Mouse (Mus musculus) T-cell, adult 2 months (primary cell): ENCODE data around the gene Gon7.

Source experiments
- DNase-seq: peaks from one replicate; pipeline ENCODE4 v3.0.0; 2022; ENCODE audit warnings: low spot score

Gene Gon7

DNA sequence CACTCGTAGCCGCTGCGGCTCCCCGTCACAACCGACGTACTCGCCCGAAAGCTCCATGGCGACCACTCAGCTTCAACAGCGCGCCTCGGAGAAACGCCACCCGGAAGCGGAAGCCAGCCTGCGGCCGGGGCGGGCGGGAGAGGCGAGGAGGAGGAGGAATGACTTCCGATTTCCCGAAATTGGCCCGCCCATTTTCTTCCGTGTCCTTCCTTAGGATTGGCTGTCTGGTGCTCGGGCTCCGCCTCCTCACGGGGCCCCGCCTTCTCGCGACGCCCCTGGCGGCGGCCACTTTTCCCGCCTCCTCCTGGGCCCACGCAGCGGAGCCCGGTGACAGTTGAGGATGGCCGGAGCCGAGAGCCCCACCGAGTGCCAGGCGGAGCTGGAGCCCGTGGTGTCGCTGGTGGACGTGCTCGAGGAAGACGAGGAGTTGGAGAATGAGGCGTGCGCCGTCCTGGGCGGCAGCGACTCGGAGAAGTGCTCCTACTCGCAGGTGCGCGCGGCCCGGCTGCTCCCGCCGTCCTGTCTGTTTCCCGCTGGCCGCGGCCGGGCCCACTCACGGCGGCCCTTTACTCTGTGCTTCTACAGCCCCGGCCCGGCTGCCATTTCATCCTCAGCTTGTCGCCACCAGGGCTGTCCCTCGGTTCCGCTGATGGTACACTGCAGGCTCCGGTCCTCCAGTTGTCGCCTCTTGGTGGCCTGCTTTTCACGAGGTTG, at the start of gene Gon7, which contains the start of the genes Gm28051 and Ubr7:
Gon7 (minus strand) TSS at position 115 of the 714 bp plus-strand sequence.
Gm28051 (minus strand) TSS at position 77 of the 714 bp plus-strand sequence.
Ubr7 (plus strand) TSS at position 279 of the 714 bp plus-strand sequence.
- DNase-seq: peak; percentile 95

DNA sequence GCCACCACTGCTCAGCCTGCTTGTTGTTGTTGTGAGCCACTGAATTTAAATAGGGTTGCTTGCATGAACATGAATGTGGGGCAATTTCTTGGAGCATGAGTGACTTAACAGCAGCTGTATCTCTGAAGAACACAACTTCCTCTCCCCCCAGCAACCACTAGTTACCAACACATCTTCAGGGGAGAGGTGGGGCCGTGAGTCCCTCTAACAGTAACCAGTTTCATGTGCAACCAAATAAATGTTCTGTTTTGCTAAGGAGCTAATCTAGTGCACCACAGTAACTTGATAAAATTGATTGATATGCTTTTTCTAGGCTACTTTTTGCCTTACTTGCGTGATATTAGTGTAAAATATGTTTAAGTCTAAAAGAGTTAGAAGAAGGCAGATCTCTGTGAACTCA, 41.9 kb upstream of the Gon7 start:
- DNase-seq: no peak

DNA sequence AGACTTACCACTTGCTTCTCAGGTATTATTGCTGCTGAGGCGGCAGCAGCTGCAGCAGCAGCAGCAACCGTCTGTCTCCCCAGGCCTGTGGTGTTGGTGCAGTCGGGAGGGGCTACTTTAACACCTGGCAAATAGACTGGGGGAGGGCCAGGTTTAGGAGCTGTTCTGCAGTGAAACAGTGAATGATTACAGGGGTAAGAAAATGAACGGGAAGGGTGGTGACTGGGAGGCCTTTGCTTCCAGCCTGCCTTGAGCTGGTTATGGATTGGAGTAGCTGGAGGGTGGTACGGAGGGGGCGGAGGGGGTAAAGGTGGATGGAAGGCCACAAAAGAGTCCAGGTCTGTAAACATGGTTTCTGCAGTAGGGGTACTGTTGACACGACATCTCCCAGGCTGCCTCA, 30.3 kb upstream of the Gon7 start:
- DNase-seq: no peak

DNA sequence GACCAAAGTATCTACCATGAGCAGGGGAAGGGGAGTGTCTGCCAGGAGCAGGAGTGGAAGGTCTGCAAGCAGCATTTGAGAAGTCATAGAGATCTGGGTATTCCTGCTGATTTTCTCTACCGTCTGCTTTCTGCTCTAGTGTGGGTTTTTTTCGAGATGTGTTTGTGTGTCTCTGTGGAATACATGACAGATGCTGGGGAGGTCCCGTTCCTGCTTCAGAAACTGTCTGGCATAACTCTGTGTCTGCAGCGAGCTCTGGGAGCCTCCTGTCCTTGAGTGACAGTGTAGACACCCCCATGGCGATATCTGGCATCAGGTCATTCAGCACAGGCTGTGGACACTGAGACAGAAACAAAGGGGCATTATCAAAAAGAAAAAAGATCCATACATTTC, 28.0 kb upstream of the Gon7 start:
- DNase-seq: no peak

DNA sequence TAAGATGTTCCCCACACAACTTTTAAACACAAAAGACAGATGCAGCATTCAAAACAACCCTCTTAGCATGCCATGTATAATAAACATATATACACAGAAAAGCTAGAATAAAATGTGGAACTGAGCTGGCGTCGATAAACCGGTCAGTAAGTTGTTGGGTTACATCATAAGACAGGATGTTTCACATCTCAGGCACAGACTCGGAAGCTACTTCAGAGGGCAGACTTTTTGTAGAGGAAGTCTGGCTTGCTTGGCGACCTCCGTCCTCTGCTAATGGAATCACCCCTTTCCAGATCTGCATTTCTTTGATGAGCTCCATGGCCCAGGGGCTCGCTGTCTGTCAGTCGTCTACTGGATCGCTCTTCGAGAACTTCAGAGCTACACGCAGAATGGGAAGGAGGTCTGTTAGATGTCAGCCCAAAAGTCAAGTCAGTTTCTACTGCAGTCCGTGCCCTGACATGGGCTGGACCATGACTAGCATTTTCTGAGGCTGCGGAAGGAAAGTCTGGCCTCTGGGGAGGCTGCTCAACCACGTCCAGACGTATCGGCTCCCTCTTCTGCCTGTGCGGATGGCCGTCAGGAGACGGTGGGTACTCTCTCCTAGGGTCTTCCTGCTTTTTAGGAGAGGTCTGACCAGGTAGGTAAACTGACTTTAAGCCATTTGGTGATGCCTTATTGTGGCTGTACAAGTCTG, 27.4 kb upstream of the Gon7 start:
- no peak for DNase-seq

DNA sequence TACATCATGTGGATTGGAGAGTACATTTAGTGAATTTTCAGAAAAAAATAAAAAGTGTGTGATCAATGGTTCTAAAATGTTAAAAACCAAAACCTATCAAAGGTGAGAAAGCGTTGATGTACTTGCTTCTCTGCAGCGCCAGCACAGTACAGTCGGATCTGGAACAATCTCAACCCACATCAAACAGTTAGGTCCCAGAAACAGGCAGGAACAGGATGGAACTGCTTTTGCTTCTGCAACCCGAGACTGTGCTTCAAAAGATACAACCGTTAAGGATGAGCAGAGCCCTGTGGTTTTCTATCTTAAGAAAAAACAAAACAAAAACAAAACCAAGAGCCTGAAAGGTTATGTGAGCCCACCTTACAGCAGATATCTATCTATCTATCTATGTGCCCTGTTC, 25.2 kb upstream of the Gon7 start:
- peak; percentile 57 for DNase-seq

DNA sequence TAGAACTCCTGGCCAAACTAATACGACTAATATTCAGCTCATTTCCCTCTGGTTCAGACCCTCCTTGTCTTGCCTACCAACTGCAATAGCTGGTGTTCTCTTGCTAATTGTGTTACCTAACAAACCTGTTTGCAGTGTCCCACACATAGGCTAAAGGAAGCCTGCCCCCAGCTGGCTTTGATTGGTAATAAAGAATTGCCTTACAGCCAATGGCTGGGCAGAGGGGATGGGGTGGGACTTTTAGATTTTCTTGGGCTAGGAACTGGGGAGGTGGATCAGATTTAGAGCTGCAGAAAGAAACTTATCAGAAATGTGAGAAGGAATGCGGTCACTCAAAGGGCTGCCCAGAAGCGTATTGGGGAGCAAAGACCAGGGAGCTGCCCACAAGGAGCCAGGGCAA, 21.8 kb upstream of the Gon7 start:
- no peak for DNase-seq

DNA sequence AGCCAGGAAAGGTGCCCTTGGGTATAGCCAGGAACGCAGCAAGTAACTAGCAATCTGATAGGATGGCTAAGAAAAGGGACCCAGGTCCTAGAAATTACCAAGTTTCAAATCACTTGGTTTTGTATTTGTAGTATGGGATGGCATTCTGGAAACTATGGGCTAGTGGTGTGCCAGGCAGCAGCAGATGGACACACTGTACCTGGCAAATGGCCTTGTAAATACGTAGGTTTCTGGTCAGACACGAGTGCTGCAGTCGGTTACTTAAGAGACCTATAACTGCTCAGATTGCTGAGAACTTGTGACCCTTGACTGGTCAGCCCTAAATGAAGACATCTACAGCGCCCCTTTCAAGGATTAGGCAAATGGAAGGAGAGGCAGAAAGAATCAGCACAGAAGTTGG, 20.5 kb upstream of the Gon7 start:
- DNase-seq: no peak

DNA sequence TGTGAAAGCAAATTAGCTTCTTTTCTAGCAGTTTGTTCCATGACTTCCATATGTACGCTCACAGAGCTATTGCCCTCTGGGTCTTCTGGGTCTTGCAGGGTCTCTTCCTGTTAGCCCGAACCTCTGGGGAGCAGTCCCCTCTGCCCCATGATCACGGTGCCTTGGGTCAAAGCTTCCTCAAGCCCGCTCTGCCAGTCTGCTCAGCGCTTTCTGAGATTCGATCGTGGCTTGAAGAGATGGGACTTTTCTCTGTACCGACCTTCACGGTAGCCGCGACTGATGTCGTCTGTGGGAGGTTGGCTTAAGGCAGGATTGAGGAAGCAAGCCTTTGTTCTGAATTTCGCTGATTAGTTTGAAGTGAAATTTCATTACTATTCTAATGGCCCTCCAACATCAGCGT, 18.4 kb upstream of the Gon7 start:
- no peak for DNase-seq

DNA sequence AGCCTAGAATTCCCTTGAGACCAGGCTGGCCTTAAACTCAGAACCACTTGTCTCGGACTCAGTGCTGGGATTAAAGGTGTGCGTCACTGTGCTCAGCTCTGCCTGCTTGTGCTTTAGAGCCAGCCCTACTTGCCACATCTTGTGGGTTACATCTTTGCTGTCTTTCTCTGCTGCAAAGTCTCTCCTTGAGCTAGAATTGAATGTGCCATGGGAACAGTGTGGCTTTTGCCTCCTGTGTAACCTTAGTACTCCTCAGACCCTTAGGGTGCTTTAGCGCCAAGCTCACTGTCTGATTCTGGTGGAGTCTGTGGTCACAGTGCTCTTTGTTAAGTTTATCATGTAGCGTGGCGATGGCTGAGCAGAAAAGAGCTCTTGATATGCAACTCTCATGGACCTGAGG, 15.1 kb upstream of the Gon7 start:
- no peak for DNase-seq

DNA sequence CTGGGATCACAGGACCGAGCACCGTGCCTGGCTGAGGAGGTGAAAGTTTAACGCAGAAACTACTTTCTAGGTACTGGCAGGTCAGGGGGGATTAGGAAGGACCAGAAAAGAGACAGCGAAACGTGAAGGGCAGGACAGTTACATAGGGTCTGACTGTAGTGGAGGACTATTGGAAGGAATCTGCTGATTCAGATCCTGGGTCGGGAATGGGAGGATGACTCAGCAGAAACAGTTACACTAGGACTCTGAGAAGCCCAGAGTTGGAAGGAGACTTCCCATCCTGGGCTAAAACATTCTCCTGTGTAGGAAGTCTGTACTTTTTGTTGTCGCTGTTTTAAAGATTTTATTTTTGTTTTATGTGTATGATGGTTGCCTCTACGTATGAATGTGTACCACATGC, 14.0 kb upstream of the Gon7 start:
- DNase-seq: no peak

DNA sequence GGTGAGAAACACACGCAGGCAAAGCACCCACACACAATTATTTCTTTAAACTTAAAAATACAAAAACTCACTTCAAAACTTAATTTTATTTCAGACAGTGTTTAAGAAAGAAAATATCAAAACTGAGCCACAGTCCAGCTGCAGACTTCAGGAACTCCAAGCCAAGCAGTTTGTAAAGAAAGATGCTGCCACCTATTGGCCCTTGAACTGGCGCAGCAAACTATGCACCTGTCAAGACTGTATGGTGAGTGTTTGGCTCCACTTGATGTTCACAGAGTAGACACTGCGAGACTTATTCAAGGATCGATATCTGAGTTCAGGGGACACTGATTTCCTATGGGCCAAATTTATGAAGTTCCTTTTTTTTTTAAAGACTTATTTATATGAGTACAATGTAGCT, 11.4 kb upstream of the Gon7 start:
- peak; percentile 9 for DNase-seq

DNA sequence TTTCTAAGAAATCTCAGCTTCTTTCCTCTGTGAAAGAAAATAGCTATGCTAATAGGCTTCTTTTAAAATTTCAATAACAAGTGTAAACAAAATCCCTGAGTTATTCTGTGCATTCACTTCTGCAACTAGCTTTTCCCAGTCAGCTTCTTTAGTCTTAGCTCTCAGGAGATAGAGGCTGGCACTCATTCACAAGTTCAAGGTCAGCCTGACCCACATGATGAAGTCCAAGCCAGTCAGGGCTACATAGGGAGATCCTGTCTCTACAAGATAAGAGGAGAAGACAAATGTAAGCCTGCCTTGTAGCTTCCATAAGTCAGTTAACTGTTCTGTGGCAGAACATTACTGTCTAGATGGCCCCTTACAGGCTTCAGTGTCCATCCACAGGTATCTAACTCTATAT, 6.1 kb upstream of the Gon7 start:
- DNase-seq: no peak

DNA sequence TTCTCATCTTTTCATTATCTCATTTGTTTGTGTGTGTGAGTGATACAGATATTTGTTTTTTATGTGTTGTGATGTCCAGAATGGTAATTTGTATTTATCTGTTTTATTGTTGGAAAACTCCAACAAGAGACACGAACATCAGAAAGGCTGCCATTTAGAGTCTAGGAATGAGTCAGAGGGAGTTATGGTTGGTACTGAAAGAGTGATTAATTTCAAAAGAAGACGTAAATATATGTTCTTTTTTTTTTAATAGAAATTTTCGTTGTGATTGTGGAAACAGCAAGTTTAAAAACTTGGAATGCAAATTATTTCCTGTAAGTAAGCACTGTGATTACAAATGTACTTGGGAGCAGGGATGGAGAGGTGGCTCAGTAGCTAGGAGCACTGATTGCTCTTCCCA, 4.1 kb upstream of the Gon7 start:
- DNase-seq: no peak

DNA sequence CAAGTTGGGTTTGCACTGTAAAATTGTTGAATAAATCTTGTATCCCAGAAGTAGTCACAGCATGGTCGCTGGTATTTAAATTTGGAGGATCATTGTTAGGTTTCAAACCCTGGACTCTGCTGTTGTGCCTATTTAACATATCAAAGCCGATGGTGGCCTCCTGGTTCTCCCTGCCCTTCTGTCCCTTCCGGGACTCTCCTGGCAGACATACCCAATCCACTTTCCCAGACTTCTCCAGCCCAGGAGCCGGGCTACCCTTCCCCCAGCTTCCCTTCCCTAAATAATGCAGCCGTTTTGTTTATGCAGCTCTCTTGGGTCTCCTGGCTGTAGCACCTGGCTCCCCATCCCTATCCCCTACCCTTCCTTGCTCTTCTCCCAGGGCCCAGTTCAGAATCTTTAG, 1.3 kb upstream of the Gon7 start:
- DNase-seq: no peak

DNA sequence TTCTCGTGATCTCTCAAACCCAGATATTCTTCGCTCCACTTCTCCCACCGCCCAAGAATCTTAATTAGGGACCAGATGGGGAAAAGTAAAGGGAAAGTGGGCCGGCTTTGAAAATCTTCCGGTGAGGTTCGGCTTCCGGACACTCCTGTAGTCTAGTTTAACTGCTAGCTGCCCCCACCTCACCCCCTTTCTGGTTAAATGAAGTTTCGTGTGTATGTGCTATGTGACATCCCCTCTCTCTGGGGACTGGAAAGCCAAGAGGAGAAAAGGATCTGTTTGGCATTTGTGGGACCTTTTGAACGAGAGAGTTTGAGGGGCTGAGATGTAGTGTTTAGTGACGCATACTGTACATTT, 777 bp upstream of the Gon7 start, which contains the start of gene Gm20604:
Gm20604 (minus strand) TSS at position 270 of the 354 bp plus-strand sequence.
- no peak for DNase-seq

DNA sequence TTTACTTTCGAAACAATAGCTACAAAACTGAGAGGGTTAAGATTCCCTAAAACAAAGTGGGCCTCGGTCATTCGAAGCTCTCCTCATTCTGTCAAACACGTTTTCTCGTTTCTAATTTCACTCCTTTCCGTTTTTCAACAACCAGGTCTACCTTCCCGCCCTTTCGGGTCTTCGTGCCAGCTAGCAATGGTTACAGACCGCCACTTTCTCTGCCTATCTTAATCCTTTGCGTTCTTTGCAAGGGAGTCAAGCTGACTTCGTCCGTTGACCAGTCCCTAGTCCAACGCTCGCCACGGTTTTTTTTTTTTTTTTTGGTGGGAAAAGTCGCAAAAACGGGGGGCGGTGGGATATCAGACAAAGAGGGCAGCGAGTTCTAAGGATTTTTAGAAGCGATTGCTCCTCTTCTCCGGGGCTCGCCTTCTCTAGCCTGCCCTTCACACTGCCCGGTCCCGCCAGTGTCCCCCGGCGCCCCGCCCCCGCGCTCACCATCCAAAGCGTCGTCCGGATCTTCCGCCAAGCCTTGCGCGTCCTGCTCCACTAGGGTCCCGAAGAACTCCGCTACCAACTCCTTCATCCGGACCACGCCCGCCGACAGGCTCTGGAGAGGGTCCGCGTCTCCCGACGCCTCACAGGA, 431 bp downstream of the Gon7 start:
- peak; percentile 8 for DNase-seq

DNA sequence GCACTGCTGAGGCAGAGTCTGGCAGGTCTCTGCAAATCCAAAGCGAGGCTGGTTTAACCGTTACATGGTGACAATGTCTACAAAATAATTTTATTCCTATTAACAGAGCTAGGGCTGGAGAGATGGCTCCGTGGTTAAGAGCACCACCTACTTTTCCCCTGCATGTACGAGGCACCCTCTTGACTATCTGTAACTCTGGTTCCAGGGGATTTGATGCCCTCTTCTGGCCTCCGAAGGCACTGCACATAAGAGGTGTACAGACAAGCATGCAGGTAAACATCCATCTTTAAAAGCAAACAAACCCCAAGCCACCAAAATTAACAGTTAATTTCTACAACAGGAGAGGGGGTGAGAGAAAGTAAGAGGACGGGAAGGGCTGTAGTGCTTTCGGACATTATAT, 1.3 kb downstream of the Gon7 start:
- DNase-seq: peak; percentile 69

DNA sequence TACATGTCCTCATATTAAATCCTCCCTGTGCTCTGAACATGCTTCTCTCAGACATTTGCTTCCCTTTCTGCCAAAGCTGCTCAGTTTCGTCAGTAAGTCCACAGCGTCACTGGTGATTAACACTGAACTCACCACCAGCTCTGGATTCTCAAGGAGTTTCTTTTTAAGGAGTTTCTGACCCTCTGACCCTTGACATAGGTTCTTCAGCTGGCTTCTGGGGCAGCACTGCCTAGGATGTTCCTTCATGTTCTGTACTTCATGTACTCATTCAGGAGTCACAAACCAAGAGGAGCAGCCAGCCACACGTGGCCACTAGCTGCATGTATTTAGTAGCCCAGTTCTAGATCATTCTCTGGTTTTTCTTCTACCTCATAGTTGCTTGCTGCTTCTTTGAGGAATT, 9.3 kb downstream of the Gon7 start:
- no peak for DNase-seq

DNA sequence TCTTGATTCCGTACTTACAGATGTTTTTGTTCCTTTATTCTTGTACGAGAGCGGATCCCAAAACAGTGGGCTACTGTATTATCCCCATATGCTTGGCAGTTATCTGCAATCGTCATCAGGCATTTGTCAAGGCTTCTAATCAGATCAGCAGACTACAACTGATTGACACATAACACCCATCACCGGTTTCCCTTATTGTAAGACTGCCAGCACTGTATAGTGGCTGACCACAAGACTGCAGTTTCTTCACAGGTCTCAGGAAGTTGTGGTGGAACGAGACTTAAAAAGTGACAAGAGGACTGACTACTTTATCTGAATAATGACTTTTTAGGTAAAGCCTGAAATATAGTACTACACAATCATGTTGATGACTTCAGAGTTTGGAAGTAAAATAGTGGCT, 12.8 kb downstream of the Gon7 start:
- peak; percentile 80 for DNase-seq

DNA sequence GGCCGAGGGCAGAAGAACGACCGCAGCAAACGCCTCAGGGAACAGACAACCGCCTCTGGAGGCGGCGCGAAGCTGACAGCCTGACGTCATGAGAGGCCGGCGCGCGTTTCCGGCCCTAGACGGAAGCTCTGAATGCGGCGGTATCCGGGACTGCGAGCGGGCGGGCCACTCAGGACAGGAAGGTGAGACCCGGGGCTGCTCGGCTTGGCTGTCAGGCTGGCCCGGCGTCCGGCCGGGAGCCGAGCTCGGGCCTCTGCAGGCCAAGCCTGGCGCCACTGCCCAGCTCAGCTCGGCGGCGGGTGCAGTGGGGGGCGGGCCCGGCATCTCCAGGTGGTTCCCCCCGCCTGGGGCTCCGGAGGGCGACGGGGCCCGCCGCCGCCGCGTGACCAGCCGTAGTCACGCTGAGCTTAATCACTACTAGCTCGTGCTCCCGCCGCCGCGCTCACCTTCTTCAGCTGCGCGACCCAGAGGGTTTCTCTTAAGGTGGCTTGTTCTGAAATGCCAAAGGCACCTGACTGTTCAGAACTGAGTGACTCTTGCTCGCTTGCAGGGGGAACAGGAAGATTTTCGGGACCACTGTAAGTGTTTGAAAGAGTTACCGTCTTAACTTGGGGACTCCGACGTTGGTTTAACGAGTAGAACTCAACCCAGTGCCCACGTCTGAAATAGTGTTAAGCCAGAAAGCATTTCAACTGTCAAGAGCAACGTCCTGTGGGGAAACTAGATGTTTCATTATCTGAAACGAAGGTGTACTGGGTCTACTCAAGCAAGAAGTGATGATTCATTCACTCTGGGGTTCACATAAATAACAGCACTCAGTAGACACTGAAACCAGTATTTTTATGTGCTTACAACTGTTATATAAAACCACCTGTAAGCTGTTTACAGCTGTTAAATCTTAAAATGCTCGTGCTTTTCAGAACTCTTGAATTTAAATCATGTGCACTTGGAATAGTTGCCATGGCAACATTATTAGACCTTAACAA, 13.7 kb downstream of the Gon7 start, which contains the start of the genes Moap1 and Tmem251:
Moap1 (minus strand) TSS at position 73 of the 986 bp plus-strand sequence.
Tmem251 (plus strand) TSS at position 174 of the 986 bp plus-strand sequence.
- DNase-seq: peak; percentile 92
